Mouse (Mus musculus): ENCODE measurements around the gene Creb5. TPM values are rescaled to one million over a fixed set of nuclear protein-coding genes. Genes with fewer than 3 reads are reported as not detected.

Creb5 gene
- polyA plus RNA-seq (2014; fragmentation: Nextera tagmentation; extraction: Ambion mirVana), result 2.7 and 4.2 TPM in 2 replicates

DNA sequence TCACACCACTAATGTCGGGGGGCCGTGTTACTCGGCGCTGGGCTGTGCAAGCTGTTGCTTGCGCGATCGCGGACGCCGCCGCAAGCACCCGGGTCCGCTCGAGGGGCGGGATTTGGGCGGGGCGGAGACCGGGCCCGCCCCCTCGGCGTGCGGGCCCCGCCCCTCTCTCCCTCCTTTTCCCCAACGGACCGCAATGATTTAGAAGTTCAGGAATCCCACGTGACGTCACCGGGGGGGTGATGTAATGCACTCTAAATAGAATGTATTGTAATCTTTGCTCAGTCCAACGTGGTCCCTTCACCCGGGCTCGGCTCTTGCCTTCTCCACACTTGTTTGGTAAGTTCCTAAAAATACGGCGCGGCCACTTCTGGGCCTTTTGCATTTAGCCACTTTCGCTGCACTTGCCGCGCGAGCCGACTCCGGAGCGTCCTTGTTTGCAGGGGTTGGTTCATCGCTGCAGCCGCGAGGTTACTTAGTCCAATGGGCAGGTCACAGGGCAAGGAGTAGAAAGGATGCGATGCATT is at the start of gene Creb5:
Gene Creb5 (plus strand): TSS at position 233 of the 524 bp plus-strand sequence.
- H3K4me3 ChIP-seq (ENCODE audit: low read length), result peak within 1 kb of the TSS; percentile 54
- peak within 1 kb of the TSS; percentile 89 for H3K4me2 ChIP-seq (replicated peaks; ENCODE audit: low read depth, low read length)
- no peaks in the 10 kb centered on the region for H3K36me3 ChIP-seq (ENCODE audit: control insufficient read depth, insufficient read depth, low read length)
- peaks cover 48% of the 10 kb centered on the region for H3K27me3 ChIP-seq (ENCODE audit: control insufficient read depth, insufficient read depth, low read length)
- ATAC-seq (ENCODE audit: low FRiP score, low TSS enrichment), result peak; percentile 85
- H3K9me3 ChIP-seq (ENCODE audit: control insufficient read depth, low read length), result no peaks in the 10 kb centered on the region
- H3K27ac ChIP-seq (ENCODE audit: low read depth, low read length), result no peak within 1 kb of the TSS
- 0 out of 2 replicates have a peak, but pooled peaks cover 15% of the 10 kb centered on the region for H3K4me1 ChIP-seq (ENCODE audit: control insufficient read depth, insufficient read depth, low read length)
- under 1% methylated on average over 45 of the region's 45 CpGs for WGBS
- H3K9ac ChIP-seq (ENCODE audit: low read depth, low read length), result peak within 1 kb of the TSS; percentile 49

DNA sequence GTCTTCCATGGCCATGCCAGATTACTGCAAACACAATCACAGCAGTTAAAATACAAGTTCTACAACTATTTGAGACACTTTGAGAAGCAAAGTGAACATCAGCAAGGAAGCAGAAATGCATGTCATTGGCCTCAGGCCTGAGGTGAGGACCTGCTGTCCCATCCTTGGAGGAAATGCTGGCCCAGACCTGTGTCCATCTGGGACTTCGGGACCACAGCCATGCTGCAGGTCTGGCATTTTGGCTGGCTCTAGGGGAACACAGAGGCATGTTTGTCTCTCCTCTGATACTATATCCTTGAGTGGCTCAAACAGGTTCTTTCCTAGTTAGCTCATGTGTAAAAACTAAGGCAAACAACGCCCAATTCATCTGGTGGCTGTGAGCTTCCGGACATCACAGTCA is 27.2 kb upstream of the Creb5 start:
- Histone ChIP-seq H3K4me1 (ENCODE audit: control insufficient read depth, insufficient read depth, low read length) (no peaks in the 10 kb centered on the region), H3K9ac (ENCODE audit: low read depth, low read length) (no peak overlapping the region), H3K4me3 (ENCODE audit: low read length) (no peak overlapping the region), H3K36me3 (ENCODE audit: control insufficient read depth, insufficient read depth, low read length) (no peaks in the 10 kb centered on the region), H3K9me3 (ENCODE audit: control insufficient read depth, low read length) (no peaks in the 10 kb centered on the region), H3K27ac (ENCODE audit: low read depth, low read length) (no peak overlapping the region), H3K27me3 (ENCODE audit: control insufficient read depth, insufficient read depth, low read length) (no peaks in the 10 kb centered on the region), H3K4me2 (replicated peaks; ENCODE audit: low read depth, low read length) (no peak overlapping the region)
- 92% methylated on average over 3 of the region's 3 CpGs for WGBS
- ATAC-seq (ENCODE audit: low FRiP score, low TSS enrichment), result no peak

DNA sequence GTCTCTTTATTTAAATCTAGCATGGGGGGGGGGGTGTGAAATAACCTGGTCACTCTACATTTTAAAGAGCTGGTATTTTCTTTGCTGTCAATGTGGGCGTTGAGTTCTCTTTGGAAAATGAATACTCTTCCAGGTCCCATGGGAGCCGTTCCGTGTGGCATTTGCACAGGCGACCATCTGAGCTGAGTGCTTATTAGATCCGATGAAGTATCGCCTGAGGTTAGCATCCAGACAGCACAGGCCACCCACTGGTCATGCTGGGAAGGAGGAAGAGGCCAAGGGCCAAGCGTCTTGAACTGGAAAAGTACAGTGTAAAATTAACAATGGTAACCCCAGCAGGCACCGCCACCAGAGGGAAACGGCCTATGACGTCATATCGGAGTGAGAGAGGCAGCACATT is 24.7 kb upstream of the Creb5 start:
- ATAC-seq (ENCODE audit: low FRiP score, low TSS enrichment), result no peak
- no peaks in the 10 kb centered on the region for H3K36me3 ChIP-seq (ENCODE audit: control insufficient read depth, insufficient read depth, low read length)
- H3K4me1 ChIP-seq (ENCODE audit: control insufficient read depth, insufficient read depth, low read length), result peaks cover 8% of the 10 kb centered on the region; the same call in 1 of the 2 replicates
- no peak overlapping the region for H3K27ac ChIP-seq (ENCODE audit: low read depth, low read length)
- WGBS, result 59% methylated on average over 11 of the region's 11 CpGs
- no peak overlapping the region for H3K4me2 ChIP-seq (replicated peaks; ENCODE audit: low read depth, low read length)
- H3K4me3 ChIP-seq (ENCODE audit: low read length), result no peak overlapping the region
- H3K9me3 ChIP-seq (ENCODE audit: control insufficient read depth, low read length), result no peaks in the 10 kb centered on the region
- no peak overlapping the region for H3K9ac ChIP-seq (ENCODE audit: low read depth, low read length)
- 0 out of 2 replicates have a peak, but pooled peaks cover 3% of the 10 kb centered on the region for H3K27me3 ChIP-seq (ENCODE audit: control insufficient read depth, insufficient read depth, low read length)

DNA sequence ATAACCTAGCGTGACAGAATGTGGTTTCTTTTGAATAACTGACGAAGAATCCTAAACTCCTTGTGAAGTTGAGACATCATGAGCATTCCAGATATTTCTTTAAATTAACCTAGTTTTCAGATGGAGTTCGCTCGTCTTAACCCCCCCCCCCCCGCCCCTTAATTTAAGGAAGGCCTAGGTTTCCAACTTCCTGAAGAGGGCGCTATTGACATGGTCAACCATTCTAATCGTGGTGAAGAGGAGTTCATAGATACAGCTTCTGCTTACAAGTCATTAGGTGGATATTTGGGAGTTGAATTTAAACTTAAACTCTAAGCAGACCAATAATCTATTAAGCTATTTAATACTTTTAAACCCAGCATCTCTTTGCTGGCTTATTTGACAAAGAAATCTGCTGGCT is 20.0 kb upstream of the Creb5 start:
- 31% methylated on average over 7 of the region's 7 CpGs for WGBS
- ATAC-seq (ENCODE audit: low FRiP score, low TSS enrichment), result no peak
- H3K4me1 ChIP-seq (ENCODE audit: control insufficient read depth, insufficient read depth, low read length), result peaks cover 9% of the 10 kb centered on the region; the same call in 1 of the 2 replicates
- no peak overlapping the region for H3K9ac ChIP-seq (ENCODE audit: low read depth, low read length)
- H3K27ac ChIP-seq (ENCODE audit: low read depth, low read length), result no peak overlapping the region
- no peak overlapping the region for H3K4me2 ChIP-seq (replicated peaks; ENCODE audit: low read depth, low read length)
- H3K4me3 ChIP-seq (ENCODE audit: low read length), result no peak overlapping the region
- H3K9me3 ChIP-seq (ENCODE audit: control insufficient read depth, low read length), result no peaks in the 10 kb centered on the region
- H3K36me3 ChIP-seq (ENCODE audit: control insufficient read depth, insufficient read depth, low read length), result no peaks in the 10 kb centered on the region
- H3K27me3 ChIP-seq (ENCODE audit: control insufficient read depth, insufficient read depth, low read length), result 0 out of 2 replicates have a peak, but pooled peaks cover 3% of the 10 kb centered on the region

DNA sequence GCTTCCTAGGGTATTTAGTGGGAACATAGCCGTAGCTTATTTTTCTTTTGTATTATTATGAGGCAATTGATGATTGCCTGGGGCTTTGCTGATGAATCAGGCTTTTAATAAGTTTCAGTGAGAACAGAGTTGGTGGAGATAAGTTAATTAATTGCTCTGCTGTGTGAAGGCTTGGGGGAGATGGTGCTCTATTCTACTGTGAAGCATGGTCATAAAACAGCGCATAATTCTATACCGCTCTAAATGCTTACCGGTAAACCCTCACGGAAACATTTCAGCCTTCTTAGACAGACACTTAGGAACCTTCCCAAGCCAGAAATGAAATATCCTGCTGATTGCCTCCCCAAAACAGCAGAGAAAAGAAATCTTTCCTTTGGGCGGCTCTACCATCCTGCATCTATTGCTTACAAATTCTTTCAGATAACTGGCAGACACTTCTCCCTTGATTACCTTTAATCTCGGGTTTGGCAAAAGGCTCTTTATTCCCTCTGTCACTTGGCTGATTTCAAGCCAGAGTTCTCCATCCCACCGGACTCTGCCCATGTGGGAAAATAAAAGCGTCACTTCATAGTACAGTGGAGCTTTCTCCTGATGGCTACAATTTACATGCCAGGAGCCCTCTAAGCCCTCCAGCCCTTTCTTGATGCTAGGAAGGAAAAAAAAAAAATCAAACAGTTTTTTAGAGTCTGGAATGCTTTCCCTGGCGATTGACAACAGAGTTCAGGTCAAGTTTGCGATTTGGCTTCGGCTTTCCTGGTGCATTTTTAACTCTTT is 19.2 kb upstream of the Creb5 start:
- no peak overlapping the region for H3K27ac ChIP-seq (ENCODE audit: low read depth, low read length)
- ATAC-seq (ENCODE audit: low FRiP score, low TSS enrichment), result no peak
- H3K36me3 ChIP-seq (ENCODE audit: control insufficient read depth, insufficient read depth, low read length), result no peaks in the 10 kb centered on the region
- H3K9ac ChIP-seq (ENCODE audit: low read depth, low read length), result no peak overlapping the region
- no peak overlapping the region for H3K4me3 ChIP-seq (ENCODE audit: low read length)
- peaks cover 9% of the 10 kb centered on the region; the same call in 1 of the 2 replicates for H3K4me1 ChIP-seq (ENCODE audit: control insufficient read depth, insufficient read depth, low read length)
- H3K27me3 ChIP-seq (ENCODE audit: control insufficient read depth, insufficient read depth, low read length), result 0 out of 2 replicates have a peak, but pooled peaks cover 3% of the 10 kb centered on the region
- H3K9me3 ChIP-seq (ENCODE audit: control insufficient read depth, low read length), result no peaks in the 10 kb centered on the region
- WGBS, result 16% methylated on average over 12 of the region's 12 CpGs
- peak overlapping the region; percentile 1; the same call in 1 of the 2 replicates for H3K4me2 ChIP-seq (replicated peaks; ENCODE audit: low read depth, low read length)

DNA sequence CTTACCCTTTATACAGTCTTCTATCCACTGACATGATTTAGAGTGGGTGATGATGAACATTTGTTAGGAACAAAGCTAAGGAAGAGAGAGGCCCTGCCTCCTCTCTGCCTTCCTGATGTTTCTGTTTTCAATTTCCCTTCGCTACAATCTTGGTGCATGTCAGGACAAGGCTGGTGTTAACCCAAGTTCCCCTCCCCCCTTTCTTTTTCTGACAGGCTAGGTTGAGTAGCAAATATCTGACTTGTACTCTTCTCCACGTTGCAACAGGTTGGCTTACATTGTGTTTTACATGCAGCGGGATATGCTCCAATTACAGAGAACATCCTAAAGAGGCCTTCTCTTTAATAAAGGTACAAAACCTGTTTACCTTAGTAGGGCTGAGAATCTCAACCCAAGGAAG is 15.9 kb upstream of the Creb5 start:
- 0 out of 2 replicates have a peak, but pooled peaks cover 3% of the 10 kb centered on the region for H3K27me3 ChIP-seq (ENCODE audit: control insufficient read depth, insufficient read depth, low read length)
- no peak overlapping the region for H3K9ac ChIP-seq (ENCODE audit: low read depth, low read length)

DNA sequence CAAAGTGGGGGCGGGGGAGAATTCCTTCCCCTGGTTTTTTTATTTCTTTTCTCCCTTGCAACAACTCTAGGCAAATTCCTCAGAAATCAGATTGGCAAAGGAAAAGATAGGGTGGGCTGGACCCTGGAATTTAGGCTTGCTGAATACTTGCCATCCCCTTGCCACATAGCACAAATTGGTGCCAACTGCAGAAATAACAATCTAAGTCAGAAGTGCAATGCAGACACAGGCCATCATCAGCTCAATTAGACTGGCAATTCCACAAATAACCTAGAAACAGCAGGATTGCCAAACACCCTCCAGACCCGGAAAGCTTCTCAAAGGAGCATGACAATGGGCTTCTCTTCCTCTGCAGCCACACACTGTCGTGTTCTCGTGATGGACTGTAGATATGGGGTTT is 15.4 kb upstream of the Creb5 start:
- H3K27me3 ChIP-seq (ENCODE audit: control insufficient read depth, insufficient read depth, low read length), result no peaks in the 10 kb centered on the region
- WGBS, result 40% methylated on average over 4 of the region's 4 CpGs
- H3K4me3 ChIP-seq (ENCODE audit: low read length), result no peak overlapping the region
- no peaks in the 10 kb centered on the region for H3K9me3 ChIP-seq (ENCODE audit: control insufficient read depth, low read length)
- peaks cover 7% of the 10 kb centered on the region; the same call in 1 of the 2 replicates for H3K4me1 ChIP-seq (ENCODE audit: control insufficient read depth, insufficient read depth, low read length)
- no peak overlapping the region for H3K9ac ChIP-seq (ENCODE audit: low read depth, low read length)
- H3K27ac ChIP-seq (ENCODE audit: low read depth, low read length), result no peak overlapping the region
- H3K4me2 ChIP-seq (replicated peaks; ENCODE audit: low read depth, low read length), result no peak overlapping the region
- ATAC-seq (ENCODE audit: low FRiP score, low TSS enrichment), result no peak
- H3K36me3 ChIP-seq (ENCODE audit: control insufficient read depth, insufficient read depth, low read length), result no peaks in the 10 kb centered on the region

More for the DNA sequence above, 15.9 kb upstream of the Creb5 start:
- H3K36me3 ChIP-seq (ENCODE audit: control insufficient read depth, insufficient read depth, low read length), result no peaks in the 10 kb centered on the region
- H3K27ac ChIP-seq (ENCODE audit: low read depth, low read length), result no peak overlapping the region
- H3K4me3 ChIP-seq (ENCODE audit: low read length), result no peak overlapping the region
- no peak overlapping the region for H3K4me2 ChIP-seq (replicated peaks; ENCODE audit: low read depth, low read length)
- no peaks in the 10 kb centered on the region for H3K9me3 ChIP-seq (ENCODE audit: control insufficient read depth, low read length)
- H3K4me1 ChIP-seq (ENCODE audit: control insufficient read depth, insufficient read depth, low read length), result peaks cover 9% of the 10 kb centered on the region; the same call in 1 of the 2 replicates
- 65% methylated on average over 3 of the region's 3 CpGs for WGBS
- no peak for ATAC-seq (ENCODE audit: low FRiP score, low TSS enrichment)

DNA sequence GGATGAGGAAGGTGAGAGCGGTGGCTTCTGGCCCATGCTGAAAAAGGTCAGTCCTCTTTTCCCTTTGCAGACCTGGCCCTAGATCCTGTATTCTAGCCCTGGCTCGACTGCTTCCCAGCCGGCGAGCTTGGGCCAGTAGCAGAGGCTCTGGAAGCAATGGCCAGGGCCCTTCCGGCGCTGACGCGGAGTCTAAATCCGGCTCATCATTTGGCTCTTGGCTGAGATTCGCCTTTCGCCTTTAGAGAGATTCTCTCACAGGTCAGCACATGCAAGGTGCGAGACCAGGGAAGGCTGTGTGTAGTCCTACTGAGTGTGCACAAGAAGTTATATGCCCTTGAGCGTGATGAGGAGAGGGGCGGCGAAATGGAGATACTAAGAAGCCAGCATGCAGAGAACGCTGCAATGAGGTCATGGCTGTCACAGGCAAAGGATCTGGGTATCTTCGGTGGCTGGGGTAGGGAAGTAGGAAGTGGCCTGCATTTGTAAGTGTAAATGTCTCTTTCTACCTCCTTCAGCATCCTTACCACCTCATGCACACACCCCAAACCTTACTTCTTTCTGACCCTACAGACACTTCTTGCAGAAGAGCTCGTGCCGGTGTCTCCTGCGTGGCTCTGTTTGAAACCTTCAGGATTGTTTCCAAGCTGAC is 557 bp upstream of the Creb5 start:
- H3K36me3 ChIP-seq (ENCODE audit: control insufficient read depth, insufficient read depth, low read length), result no peaks in the 10 kb centered on the region
- H3K9ac ChIP-seq (ENCODE audit: low read depth, low read length), result no peak overlapping the region
- H3K4me2 ChIP-seq (replicated peaks; ENCODE audit: low read depth, low read length), result peak overlapping the region; percentile 89
- no peak overlapping the region for H3K27ac ChIP-seq (ENCODE audit: low read depth, low read length)
- H3K27me3 ChIP-seq (ENCODE audit: control insufficient read depth, insufficient read depth, low read length), result peaks cover 45% of the 10 kb centered on the region
- H3K4me1 ChIP-seq (ENCODE audit: control insufficient read depth, insufficient read depth, low read length), result 0 out of 2 replicates have a peak, but pooled peaks cover 15% of the 10 kb centered on the region
- WGBS, result 5% methylated on average over 20 of the region's 20 CpGs
- peak overlapping the region; percentile 54 for H3K4me3 ChIP-seq (ENCODE audit: low read length)
- 0 out of 2 replicates have a peak, but pooled peaks have one; percentile 4 for ATAC-seq (ENCODE audit: low FRiP score, low TSS enrichment)
- no peaks in the 10 kb centered on the region for H3K9me3 ChIP-seq (ENCODE audit: control insufficient read depth, low read length)

All from kidney, embryonic 14.5 days (tissue).